Mouse (Mus musculus): ENCODE data around the gene Exosc3. TPM values are rescaled to one million over a fixed set of nuclear protein-coding genes. Genes with fewer than 3 reads are reported as not detected.

The Exosc3 gene
- polyA plus RNA-seq, 1 experiment from 2014 or later: 30.2 TPM

Other genes with a start within 250 kb of the Exosc3 start
- gene Tomm5, start 234.6 kb downstream of the Exosc3 start, polyA plus RNA-seq (2014; fragmentation: Nextera tagmentation; extraction: Ambion mirVana): 161 and 166 TPM in 2 replicates
- gene Frmpd1, start 157.9 kb downstream of the Exosc3 start, polyA plus RNA-seq (2014; fragmentation: Nextera tagmentation; extraction: Ambion mirVana): 2.2 and 2.9 TPM in 2 replicates
- gene Trmt10b, start 45.6 kb downstream of the Exosc3 start, polyA plus RNA-seq (2014; fragmentation: Nextera tagmentation; extraction: Ambion mirVana): 27.0 and 27.5 TPM in 2 replicates
- gene Dcaf10, start 631 bp downstream of the Exosc3 start, polyA plus RNA-seq (2014; fragmentation: Nextera tagmentation; extraction: Ambion mirVana): 9.7 and 11.4 TPM in 2 replicates
- 72.3 and 74.9 TPM in 2 replicates for gene Slc25a51, start 66.0 kb upstream of the Exosc3 start, polyA plus RNA-seq (2014; fragmentation: Nextera tagmentation; extraction: Ambion mirVana)
- 4.4 and 6.2 TPM in 2 replicates for gene Shb, start 189.7 kb upstream of the Exosc3 start, polyA plus RNA-seq (2014; fragmentation: Nextera tagmentation; extraction: Ambion mirVana)